Comparison of ENCODE assay signal across 8 mouse cellular contexts in the genomic region with DNA sequence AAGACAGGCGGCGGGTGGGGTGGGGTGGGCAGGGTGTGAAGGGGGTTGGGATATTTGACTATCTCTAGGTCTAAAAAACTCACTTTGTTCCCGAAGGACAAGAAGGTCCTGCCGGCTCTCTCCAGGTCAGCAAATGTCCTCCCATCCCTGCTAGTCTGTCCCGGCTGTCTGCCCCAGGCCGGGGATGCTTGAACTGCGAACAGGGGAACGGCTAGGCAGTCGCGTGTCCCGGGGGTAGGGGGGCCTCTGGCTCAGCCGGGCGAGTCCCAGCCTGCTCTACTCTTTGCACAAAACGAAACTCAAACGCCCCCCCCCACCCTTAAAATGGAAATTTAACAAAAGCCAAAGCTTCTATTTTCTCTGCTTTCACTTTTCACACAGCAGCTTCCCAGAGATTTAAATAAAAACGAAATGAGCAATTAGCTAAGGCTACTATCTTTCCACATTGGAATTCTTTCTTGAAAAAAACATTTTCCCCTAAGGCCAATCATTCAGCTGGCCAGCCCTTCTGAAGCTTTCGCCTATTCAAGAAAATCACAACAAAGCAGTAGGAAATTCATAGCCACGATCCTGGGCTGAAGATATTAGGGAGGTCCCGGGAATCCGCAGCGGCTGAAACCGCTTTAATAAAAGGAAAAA. TPM values are rescaled to one million over a fixed set of nuclear protein-coding genes. Genes with fewer than 3 reads are reported as not detected.
DNase-seq lines count a peak whose midpoint lies in the region; ATAC-seq and TF ChIP-seq lines count a peak whose summit lies in the region.

No protein-coding gene starts in this region.

- H3K9me3 ChIP-seq in hindbrain, embryonic 14.5 days (ENCODE audit: control insufficient read depth, low read length), result no peaks in the 10 kb centered on the region
- H3K9me3 ChIP-seq in neural tube, embryonic 13.5 days, result no peaks in the 10 kb centered on the region

- peak; percentile 62 for DNase-seq in lung, adult 2 months
- DNase-seq in lung, postnatal 25 days (ENCODE audit: low spot score), result no peak
- DNase-seq in fibroblast of lung, adult 2 months (ENCODE audit: low read depth), result peak; percentile 6
- DNase-seq in hindbrain, embryonic 14.5 days (ENCODE audit: low spot score), result peak; percentile 57
- no peak for DNase-seq in liver, adult 2 months (ENCODE audit: extremely low read depth, low read depth, low spot score)
- DNase-seq in spleen, adult 12 weeks (ENCODE audit: low spot score), result no peak
- DNase-seq in layer of hippocampus, adult 9-11 months, result no peak

- H3K9ac ChIP-seq in hindbrain, embryonic 14.5 days, result peak overlapping the region; percentile 78
- H3K9ac ChIP-seq in liver, adult 2 months (ENCODE audit: low read depth, low read length), result peak overlapping the region; percentile 48; the same call in 1 of the 2 replicates
- H3K9ac ChIP-seq in neural tube, embryonic 13.5 days, result peak overlapping the region; percentile 87

- 11% methylated on average over 22 of the region's 22 CpGs for WGBS in lung, adult 2 months
- WGBS in hindbrain, embryonic 14.5 days, result 1% methylated on average over 22 of the region's 22 CpGs
- 8% methylated on average over 22 of the region's 22 CpGs for WGBS in liver, adult 2 months
- under 1% methylated on average over 22 of the region's 22 CpGs for WGBS in neural tube, embryonic 13.5 days

- 0 out of 2 replicates have a peak, but pooled peaks cover 5% of the 10 kb centered on the region for H3K27me3 ChIP-seq in hindbrain, embryonic 14.5 days (ENCODE audit: control insufficient read depth, insufficient read depth, low read length)
- peaks cover 27% of the 10 kb centered on the region for H3K27me3 ChIP-seq in liver, adult 2 months (ENCODE audit: control insufficient read depth, insufficient read depth, low read length)
- 0 out of 2 replicates have a peak, but pooled peaks cover 8% of the 10 kb centered on the region for H3K27me3 ChIP-seq in neural tube, embryonic 13.5 days

- peaks cover 10% of the 10 kb centered on the region; the same call in 1 of the 2 replicates for H3K36me3 ChIP-seq in hindbrain, embryonic 14.5 days (replicated peaks; ENCODE audit: control insufficient read depth, insufficient read depth)
- no peaks in the 10 kb centered on the region for H3K36me3 ChIP-seq in liver, adult 2 months (ENCODE audit: control insufficient read depth, insufficient read depth, low read length)
- H3K36me3 ChIP-seq in neural tube, embryonic 13.5 days, result peaks cover 13% of the 10 kb centered on the region

- peak overlapping the region; percentile 84 for H3K4me2 ChIP-seq in hindbrain, embryonic 14.5 days (replicated peaks)
- peak overlapping the region; percentile 91 for H3K4me2 ChIP-seq in neural tube, embryonic 13.5 days

- H3K4me1 ChIP-seq in lung, adult 2 months (ENCODE audit: control insufficient read depth, insufficient read depth, low read length), result peaks cover 3% of the 10 kb centered on the region; the same call in 1 of the 2 replicates
- peaks cover 20% of the 10 kb centered on the region; the same call in 1 of the 2 replicates for H3K4me1 ChIP-seq in hindbrain, embryonic 14.5 days (replicated peaks; ENCODE audit: control insufficient read depth, insufficient read depth, low read length)
- H3K4me1 ChIP-seq in liver, adult 2 months (ENCODE audit: control insufficient read depth, insufficient read depth, low read length), result no peaks in the 10 kb centered on the region
- peaks cover 37% of the 10 kb centered on the region for H3K4me1 ChIP-seq in neural tube, embryonic 13.5 days (replicated peaks)

- TF ChIP-seq CTCF in lung, adult 2 months (IDR thresholded peaks at IDR 0.05; ENCODE audit: insufficient read depth, low read length), result no peak
- TF ChIP-seq CTCF in liver, adult 2 months (IDR thresholded peaks at IDR 0.05; ENCODE audit: low read depth, low read length), result no peak

- TF ChIP-seq POLR2A in lung, adult 2 months (IDR thresholded peaks at IDR 0.05; ENCODE audit: borderline replicate concordance, extremely low read depth, low read depth, low read length), result 0 out of 2 replicates have a peak, but pooled peaks have one; percentile 35
- TF ChIP-seq POLR2A in liver, adult 2 months (IDR thresholded peaks at IDR 0.05; ENCODE audit: extremely low read depth, insufficient read depth, low read length), result no peak

- no peak for ATAC-seq in hindbrain, embryonic 14.5 days (ENCODE audit: low FRiP score)
- ATAC-seq in neural tube, embryonic 13.5 days (ENCODE audit: low read depth), result no peak

- no peaks in the 10 kb centered on the region for H3K79me2 ChIP-seq in liver, adult 2 months (ENCODE audit: control insufficient read depth, insufficient read depth, low read length)

- peak overlapping the region; percentile 74 for H3K4me3 ChIP-seq in lung, adult 2 months (replicated peaks; ENCODE audit: extremely low read depth, low read depth, low read length)
- peak overlapping the region; percentile 80 for H3K4me3 ChIP-seq in hindbrain, embryonic 14.5 days (replicated peaks; ENCODE audit: low read length)
- H3K4me3 ChIP-seq in liver, adult 2 months (ENCODE audit: insufficient read depth, low read depth, low read length), result peak overlapping the region; percentile 55; the same call in 1 of the 2 replicates
- peak overlapping the region; percentile 91 for H3K4me3 ChIP-seq in neural tube, embryonic 13.5 days

- H3K27ac ChIP-seq in hindbrain, embryonic 14.5 days, result peak overlapping the region; percentile 81
- H3K27ac ChIP-seq in liver, adult 2 months (replicated peaks; ENCODE audit: insufficient read depth, low read depth, low read length), result no peak overlapping the region
- peak overlapping the region; percentile 86 for H3K27ac ChIP-seq in neural tube, embryonic 13.5 days (replicated peaks)

RNA-seq across cellular contexts. Expression of a gene that starts 6.0 kb away (rescaled TPM):
- 48.6 and 75.9 TPM in 2 replicates for polyA plus RNA-seq in lung, adult 2 months (2012; rRNA removed)
- 9.3 and 11.6 TPM in 2 replicates for polyA plus RNA-seq in hindbrain, embryonic 14.5 days (2014; fragmentation: Nextera tagmentation; extraction: Ambion mirVana)
- 0.37 and 0.60 TPM in 2 replicates for total RNA-seq in liver, adult 2 months (2014; rRNA removed)
- polyA plus RNA-seq in liver, adult 2 months (2012; rRNA removed), result 1.6 and 1.7 TPM in 2 replicates
- 16.9 and 20.4 TPM in 2 replicates for polyA plus RNA-seq in neural tube, embryonic 13.5 days (2015; fragmentation: Nextera tagmentation; extraction: Ambion mirVana)

RNA-seq across cellular contexts. Expression of a gene that starts 36.1 kb away (rescaled TPM):
- 1.3 and 1.8 TPM in 2 replicates for polyA plus RNA-seq in lung, adult 2 months (2012; rRNA removed)
- 0.43 and 0.64 TPM in 2 replicates for polyA plus RNA-seq in hindbrain, embryonic 14.5 days (2014; fragmentation: Nextera tagmentation; extraction: Ambion mirVana)
- 0.18 and 0.20 TPM in 2 replicates for total RNA-seq in liver, adult 2 months (2014; rRNA removed)
- polyA plus RNA-seq in liver, adult 2 months (2012; rRNA removed), result 0.09 and 0.50 TPM in 2 replicates
- 0.54 TPM in 1 of 2 replicates, not detected in the other for polyA plus RNA-seq in neural tube, embryonic 13.5 days (2015; fragmentation: Nextera tagmentation; extraction: Ambion mirVana)

Comparison
In these comparisons a context has a peak if more than half of its experiments do, and no peak if none do; other contexts are left out.
1. DNase-seq: peak in lung, adult 2 months (single experiment), fibroblast of lung, adult 2 months (single experiment) and hindbrain, embryonic 14.5 days (single experiment); none in lung, postnatal 25 days (single experiment), liver, adult 2 months (single experiment), spleen, adult 12 weeks (single experiment) and layer of hippocampus, adult 9-11 months (single experiment).
2. Peak in every context shown above with its lines, with median percentiles within 50 percentile points of each other: H3K4me3 ChIP-seq and H3K9ac ChIP-seq.